Mouse (Mus musculus): ENCODE data around the gene Nbl1.
A peak's percentile ranks its signal among the peaks of the same experiment; 100 is the strongest.

Gene Nbl1

DNA sequence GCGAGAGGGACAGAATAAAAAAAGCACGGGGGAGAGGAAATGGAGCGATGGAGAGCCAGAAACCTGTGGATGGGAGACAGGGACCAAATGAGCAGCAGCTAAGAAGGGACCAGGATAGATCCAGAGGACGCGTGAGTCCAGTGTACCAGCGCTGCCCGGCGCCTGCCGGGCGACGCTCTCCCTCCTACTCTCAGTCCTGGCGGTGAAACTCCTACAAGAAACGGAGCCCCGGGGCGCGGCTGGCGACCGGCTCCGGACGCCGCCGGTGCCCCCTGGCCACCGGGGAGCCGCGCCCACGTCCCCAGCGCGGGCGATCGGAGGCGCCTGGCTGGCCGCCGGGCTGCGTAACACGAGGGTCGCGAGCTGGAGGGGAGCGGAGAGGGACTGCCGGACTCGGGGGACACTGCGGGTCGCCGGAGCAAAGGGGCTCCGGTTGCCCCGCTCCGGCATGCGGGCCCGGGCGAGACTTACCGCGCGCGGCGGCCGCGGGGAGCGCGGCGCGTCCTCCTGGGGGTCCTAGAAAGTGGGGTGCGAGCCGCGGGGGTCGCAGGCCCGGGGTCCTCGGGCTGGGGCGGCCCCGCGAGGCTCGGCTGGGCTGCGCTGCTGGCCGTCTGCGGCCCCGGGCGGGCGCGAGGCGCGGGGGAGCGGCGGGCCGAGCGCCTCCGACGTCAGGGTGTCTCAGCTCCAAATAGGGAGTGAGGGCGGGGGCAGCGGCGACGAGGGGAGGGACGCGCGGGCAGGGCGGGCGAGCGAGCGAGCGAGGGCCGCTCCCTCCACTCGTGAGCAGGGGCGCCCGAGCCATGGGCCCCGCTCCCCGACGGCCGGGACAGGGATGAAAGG is at the start of gene Nbl1:
TSS of gene Nbl1 (minus strand) at position 638 of the 840 bp plus-strand sequence.
- DNase-seq (ENCODE audit: low spot score in 2 of 2), result no peak

DNA sequence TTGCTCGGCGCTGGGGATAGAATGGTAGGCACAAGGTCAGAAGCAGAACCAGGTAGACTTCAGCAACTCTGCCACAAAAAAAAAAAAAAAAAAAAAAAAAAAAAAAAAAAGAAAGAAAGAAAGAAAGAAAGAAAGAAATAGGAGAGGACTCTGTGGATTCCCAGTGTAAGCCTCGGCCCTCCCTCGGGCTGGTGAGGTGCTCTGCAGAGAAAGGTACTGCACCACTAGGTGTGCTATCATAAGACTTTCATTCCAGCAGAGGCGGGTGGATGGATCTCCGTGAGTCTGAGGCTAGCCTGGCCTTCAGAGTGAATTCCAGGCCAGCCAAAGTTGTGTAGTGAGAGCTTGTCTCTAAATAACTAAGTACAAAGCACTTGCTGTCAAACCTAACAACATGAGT is 49.0 kb upstream of the Nbl1 start:
- DNase-seq (ENCODE audit: low spot score in 2 of 2), result no peak

DNA sequence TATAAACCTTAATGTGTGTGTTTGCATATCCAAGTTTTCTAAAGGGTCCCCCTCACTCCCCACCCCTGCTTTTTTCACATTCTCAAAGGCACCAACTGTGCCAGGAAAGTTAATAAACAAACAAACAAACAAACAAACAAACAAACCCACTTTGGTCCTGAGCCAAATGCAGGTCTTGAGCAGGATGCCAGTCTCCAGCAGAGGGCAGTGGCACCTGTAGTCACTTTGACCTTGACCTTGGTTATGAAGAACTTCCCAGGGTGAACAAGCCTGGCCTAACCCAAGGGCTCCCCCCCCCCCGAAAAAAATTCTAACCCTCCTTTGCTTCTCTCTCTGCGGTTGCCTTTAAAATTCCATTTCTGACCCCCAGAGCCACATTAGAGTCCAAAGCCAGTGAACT is 47.5 kb upstream of the Nbl1 start:
- DNase-seq (ENCODE audit: low spot score in 2 of 2), result peak in 1 of 2 experiments; percentile 29

DNA sequence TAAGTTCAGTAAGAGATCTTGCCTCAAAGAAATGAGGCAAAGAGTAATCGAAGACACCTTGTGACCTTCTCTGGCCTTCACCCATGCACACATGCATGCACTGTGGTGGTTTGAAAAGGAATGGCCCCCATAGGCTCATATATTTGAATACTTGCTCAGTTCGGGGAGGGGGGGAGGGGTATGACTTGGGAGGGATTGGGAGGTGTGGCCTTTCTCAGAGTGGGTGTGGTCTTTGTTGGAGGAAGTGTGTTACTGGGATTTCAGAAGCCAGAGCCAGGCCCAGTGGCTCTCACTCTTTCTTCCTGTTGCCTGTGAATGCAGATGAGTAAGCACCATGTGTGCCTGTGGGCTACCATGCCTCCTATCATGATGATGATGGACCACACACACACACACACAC is 43.2 kb upstream of the Nbl1 start:
- no peak for DNase-seq (ENCODE audit: low spot score in 2 of 2)

DNA sequence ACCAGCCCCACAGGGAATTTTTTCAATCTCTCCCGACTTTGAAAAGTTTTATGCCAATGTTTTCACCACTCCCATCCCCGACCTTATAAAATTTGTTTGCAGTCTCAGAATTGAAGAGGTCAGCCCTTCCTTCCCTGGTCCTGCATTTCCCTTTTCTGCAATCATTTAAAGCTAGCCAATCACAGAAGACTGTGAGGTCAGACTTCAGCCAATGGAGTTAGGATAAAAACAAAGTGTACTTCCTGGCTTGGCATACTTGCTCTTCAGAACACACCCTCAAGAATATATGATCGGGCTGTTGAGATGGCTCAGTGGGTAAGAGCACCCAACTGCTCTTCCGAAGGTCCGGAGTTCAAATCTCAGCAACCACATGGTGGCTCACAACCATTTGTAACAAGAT is 40.3 kb upstream of the Nbl1 start:
- DNase-seq (ENCODE audit: low spot score in 2 of 2), result no peak

DNA sequence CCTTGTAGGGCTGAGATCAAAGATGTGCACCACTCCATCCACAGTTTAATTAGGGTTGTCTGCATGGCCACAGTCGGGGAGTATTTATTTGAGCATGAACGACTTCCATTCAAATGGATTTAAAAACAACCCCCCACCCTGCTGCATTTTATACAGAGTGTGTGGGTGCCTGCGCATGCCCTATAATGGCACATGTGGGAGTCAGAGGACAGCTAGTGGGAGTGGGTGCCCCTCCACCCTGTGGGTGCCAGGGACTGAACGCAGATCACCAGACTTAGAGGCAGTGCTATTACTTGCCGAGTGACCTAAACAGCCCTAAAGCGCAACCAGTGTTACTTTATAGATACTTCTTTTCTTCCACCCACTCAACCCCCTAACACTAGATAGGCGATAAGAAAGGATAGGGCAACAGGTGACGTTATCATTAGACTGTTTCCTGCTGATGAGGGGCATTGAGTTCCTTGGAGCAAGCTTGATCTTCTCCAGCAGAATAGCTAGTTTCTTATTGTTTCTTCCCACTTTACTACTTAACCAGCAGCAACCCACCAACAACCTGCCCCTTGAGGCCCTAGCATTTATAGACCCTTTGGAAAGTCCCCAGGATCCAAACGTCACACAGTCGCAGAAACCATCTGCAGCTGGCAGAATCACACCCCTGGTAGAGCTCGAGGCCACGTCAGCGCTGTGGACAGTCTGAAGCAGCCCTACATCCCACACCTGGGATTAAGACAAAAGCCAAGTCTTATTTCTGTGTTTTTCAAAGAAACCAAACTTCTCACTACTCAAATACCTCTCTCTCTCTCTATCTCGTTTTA is 39.3 kb upstream of the Nbl1 start:
- no peak for DNase-seq (ENCODE audit: low spot score in 2 of 2)

DNA sequence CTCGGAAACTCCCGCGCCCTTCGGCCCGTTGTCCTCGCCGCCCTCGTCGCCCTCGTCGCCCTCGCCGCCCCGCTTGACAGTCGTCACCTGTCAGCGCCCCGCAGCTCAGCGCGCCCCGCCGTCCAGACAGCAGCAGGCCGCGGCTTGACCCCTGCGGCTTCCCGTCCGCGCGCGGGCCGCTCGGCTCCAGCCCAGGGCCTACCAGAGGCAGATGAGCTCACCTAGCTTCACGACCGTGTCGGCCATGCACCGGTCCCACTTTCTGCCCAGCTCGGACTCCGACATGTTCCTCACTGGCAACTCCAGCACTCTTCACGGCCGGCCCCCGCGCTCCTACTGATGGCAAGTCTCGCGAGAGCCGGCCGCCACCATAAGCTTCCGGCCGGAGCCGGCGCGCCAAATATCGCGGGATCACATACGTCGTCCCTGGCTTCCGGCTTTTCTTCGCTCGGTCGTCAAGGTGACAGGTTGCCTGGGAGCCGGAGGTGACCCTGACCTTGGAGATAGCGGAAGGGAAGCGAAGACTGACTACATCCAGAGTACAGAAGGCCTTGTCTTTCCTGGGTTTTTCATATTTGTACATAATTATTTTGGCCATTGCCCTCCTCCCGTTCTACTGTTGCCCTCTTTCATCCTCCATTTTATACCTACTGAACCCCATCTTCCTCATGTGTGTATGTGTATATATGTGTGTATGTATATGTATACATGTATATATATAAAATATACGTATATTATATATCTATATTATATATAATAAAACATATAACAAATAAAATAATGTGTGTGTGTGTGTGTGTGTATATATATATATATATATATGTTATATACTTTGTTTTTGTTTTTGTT is 38.1 kb upstream of the Nbl1 start, which contains the start of gene Minos1:
TSS of gene Minos1 (minus strand) at position 413 of the 849 bp plus-strand sequence.
- DNase-seq (ENCODE audit: low spot score in 2 of 2), result peak; percentile 96 to 98

DNA sequence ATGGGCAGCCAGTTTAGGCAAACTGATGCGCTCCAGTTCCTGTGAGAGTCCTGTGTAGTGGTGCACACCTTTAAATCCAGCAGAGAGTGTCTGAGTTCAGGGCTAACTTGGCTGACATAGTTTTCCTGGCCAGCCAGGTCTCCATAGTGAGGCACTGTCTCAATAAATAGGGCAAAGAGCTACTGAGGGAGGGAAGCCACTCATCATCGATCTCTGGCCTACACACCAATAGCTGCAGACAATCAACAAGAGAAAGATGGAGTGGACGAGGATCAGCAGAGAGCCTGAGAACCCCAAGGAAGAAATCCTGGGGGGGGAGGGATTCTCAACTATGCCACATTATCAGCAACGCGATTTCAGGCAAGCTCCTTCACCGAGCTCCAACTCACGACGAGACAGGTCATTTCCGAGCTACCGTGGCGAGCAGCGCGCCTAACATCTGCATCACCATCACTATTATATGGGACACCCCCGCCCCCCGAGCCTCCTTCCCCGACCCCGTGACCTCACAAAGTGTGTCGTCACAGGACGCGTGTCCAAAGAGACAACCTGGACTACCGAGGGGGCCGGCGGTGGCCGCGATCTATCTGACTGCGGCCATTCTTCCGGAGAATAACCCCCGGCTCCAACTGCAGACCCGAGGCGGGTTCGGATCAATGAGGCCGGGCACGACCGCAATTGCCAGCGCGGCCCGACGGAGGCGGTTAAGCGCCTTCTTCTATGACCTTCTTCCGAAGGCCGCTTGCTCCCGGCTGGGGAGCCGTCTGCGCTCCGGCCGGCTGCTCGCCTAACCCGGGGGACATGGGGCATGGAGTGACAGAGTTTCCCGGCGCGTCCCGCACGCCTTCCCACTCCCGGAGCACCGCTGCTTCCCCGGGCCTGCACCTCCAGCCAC is 37.3 kb upstream of the Nbl1 start:
- DNase-seq (ENCODE audit: low spot score in 2 of 2), result peak in 1 of 2 experiments; percentile 73

DNA sequence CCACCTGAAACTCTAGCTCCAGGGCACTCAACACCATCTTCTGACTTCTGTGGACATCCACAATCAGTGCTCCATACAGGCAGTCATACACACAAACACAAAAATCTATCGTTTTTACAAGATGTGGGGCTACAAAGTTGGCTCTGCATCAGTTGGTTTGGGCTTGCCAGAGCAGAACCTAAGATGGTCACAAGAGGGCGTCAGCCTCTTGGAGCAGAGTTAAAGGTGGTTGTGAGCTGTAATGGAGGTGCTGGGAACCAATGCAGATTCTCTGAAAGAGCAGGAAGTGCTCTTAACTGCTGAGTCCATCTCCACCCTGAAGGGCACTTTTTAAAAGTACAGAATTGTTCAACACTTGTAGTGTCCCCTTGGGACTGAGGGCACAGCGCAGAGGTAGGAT is 33.7 kb upstream of the Nbl1 start:
- no peak for DNase-seq (ENCODE audit: low spot score in 2 of 2)

DNA sequence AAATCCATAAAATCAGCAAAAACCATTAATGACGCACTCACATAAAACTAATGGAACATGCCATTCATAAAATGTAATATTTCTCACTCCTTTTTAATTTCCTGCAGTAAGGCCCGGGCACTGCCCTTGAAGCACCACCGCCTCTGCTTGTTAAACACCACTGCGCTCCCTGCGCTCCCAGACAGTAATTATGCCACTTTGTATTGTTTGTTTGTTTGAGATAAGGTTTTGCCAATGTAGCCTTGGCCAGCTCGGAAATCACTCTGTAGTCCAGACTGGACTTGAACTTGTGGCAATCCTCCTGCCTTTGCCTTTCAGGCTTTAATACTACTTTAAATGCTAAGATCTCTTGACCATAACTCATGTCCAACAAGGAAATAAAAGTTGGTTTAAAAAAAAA is 32.1 kb upstream of the Nbl1 start:
- DNase-seq (ENCODE audit: low spot score in 2 of 2), result no peak

DNA sequence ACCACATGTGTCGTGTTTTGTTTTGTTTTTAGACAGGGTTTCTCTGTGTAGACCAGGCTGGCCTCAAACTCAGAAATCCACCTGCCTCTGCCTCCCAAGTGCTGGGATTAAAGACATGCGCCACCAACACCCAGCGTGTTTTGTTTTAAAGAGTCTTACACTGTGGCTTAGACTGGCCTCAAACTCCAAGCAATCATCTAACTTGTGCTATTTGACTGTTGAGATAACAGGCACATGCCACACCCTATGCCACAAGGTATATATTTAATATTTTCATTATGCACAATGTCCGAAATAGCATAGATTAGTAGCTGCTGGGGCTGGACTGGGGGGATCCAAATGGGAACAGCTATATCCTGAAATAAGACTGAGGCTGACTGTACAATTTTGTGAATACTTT is 29.8 kb upstream of the Nbl1 start:
- no peak for DNase-seq (ENCODE audit: low spot score in 2 of 2)

DNA sequence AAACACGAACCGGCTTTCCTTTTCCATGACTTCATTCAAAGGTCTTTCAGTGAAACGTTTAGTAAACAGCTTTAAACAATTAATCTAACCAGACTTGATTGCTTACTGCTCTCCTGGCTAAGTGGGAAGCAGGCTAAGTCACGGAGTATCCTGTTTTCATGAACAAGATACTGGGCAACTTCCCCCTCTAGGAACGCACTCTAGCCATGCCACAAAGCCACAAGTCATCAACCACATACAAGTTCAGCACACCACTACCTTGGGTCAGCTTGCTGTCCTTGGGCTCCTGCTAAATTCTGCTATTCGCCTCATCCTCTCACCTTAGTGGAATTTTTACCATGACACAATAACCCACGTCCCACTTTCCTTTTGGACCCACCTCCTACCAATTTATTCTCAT is 28.2 kb upstream of the Nbl1 start:
- DNase-seq (ENCODE audit: low spot score in 2 of 2), result no peak

DNA sequence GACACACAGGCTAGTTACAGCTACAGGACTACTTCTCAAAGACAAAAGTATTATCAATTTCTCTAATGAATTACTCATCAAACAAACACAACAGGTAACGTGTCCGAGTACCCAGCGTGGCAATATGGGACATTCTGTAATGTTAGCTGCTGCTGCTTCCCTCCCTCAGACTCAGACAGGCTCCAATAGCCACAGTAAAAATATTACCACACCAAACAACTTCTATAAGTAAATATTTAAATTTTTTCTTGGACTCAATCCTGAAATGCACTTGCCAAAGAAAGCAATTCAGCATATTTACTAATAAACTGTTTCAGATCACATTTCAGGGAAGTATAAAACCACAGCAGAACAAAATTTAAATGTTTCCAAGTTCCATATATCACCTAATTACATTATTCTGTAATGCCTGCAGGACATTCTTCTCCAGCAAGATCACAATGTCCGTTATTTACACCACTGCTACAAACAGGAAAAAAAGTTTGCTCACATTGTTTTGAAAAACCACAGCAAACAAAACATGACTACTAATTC is 27.6 kb upstream of the Nbl1 start:
- DNase-seq (ENCODE audit: low spot score in 2 of 2), result no peak

DNA sequence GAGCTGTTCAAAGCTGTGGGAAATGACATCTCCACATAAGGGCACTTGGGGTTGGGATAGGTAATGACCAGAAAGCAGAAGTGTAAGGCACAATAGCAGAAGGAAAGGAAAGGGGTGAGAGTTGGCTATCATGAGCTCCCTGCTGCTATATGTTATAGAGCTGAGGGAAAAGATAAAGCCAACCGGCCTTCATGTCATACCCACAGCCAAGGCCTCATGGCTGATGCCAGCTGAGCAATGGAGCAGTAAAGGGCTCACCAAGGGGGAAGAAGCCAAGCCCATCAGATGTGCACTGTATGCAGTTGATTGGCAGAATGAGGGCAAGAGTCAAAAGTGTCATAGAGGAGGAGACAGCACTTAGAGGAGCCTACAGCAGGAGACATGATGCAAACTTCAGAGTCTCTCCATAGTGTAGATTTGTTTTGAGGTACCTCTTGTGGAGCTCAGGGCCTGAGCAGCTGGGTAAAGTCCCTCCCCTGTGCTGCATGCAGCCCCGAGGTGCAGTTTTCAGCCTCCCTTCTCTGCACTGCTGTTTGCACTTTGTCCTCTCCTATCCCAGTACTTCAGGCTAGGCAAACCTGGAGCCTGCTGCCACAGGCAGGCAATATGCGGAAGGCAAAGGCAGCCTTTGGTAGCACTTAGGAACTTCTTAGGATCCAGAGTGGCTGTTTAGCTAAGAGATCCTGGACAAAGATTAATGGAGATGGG is 23.7 kb upstream of the Nbl1 start:
- no peak for DNase-seq (ENCODE audit: low spot score in 2 of 2)

DNA sequence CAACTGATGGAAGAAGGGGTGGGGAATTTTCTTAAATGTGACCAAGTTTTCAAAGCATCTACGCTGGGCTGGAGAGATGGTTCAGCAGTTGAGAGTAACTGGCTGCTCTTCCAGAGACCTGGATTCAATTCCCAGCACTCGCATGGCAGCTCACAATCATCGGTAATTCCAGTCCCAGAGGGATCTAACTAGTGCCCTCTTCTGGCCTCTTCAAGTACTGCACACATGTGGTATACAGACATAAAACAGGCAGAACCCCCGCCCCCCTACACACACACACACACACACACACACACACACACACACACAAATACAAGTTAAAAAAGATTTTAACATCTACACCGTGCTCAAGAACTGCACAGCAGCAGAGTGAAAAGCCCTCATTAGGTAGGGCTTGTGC is 22.9 kb upstream of the Nbl1 start:
- peak in 1 of 2 experiments; percentile 57 for DNase-seq (ENCODE audit: low spot score in 2 of 2)

DNA sequence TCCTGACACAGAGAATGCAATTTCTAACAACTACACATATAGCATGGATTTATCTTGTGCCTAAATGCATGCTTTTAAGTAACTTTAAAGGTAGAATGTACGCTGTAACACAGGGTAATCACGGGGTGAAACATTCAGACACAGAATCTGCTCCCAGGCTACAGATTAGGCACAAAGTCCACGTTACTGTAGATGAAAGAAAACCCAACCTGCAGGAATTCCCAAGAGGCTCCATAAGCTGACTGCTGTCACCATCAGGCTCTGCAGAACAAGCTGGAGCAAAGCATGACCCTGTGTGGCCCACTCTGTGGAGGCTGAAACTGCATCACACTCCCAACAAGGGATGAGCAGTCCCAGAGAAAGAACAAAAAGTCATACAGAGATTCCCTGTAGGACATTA is 19.7 kb upstream of the Nbl1 start:
- no peak for DNase-seq (ENCODE audit: low spot score in 2 of 2)

DNA sequence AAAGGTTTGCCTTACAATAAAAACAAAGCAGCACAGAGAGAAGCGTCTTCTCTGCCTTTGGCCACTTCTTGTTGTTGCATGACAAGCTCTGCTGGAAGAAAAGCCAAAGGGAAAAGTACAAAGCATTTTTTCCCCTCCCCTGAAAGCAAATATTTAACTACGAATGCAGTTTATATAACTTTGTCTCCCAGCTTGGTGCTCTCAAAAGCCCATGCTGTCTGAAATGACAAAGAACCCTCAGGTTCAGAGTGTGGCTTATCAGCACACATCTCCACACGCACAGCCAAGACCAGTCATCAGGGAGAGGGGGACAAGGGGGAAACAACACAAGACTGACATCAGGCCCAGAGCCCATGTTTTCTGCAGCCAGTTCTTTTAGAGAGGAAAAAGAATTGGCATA is 18.6 kb upstream of the Nbl1 start:
- DNase-seq (ENCODE audit: low spot score in 2 of 2), result no peak

DNA sequence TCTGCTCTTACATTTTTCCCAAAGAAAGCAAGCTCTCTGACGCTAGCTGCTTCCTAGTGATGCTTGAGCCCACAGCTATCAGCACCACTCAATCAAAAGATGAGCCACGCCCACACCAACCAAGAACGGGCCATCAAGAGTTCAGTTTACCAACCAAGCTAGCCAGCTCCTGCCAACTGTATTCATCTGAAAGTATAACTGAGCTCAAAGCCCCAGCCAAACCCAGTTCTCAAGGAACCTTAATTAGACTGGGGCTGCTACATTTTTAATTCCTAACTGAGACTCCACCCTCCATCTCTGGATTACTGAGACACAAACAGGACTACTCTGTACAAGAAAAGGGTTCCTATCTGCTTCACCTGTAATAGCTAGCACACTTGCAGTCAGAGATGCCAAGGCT is 18.1 kb upstream of the Nbl1 start:
- no peak for DNase-seq (ENCODE audit: low spot score in 2 of 2)

DNA sequence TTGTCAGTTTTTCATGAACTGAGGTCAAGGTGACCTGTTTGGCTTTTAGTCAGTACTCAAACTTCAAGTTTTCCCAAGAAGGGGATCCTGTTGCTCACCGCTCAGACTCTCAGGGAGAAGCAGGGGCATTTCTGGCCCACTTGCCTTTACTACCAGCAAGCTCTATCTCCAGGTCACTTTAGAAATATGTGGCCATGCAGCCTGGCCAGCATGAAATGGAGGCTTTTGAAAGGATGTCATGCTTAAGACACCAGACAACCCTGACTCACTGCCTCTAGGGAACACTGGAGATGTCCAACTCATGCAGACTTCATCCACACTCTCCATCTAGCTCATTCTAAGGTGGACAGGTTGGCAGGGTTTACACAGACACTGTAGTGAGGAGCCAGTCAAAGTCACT is 12.7 kb upstream of the Nbl1 start:
- DNase-seq (ENCODE audit: low spot score in 2 of 2), result no peak

DNA sequence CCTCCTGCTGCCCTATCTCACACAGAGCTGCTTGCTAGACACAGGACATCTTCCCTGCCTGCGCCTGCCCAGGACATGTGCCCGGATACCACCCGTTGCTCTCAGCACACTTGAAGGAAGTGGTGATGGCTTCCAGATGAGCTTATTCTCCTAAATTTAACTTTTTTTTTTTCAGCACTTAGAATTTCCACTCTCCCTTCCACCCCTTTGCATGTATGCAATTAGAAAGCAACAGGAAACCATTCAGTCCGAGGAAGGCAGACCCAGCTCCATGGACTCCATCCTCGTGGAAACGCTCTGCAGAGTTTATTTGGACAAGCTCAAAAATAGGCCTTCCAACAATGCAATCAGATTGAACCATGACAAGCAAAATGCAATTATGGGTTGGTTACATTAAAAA is 8.8 kb upstream of the Nbl1 start:
- DNase-seq (ENCODE audit: low spot score in 2 of 2), result no peak
